1 mouse cellular context compared by ENCODE assay signal in the genomic region with DNA sequence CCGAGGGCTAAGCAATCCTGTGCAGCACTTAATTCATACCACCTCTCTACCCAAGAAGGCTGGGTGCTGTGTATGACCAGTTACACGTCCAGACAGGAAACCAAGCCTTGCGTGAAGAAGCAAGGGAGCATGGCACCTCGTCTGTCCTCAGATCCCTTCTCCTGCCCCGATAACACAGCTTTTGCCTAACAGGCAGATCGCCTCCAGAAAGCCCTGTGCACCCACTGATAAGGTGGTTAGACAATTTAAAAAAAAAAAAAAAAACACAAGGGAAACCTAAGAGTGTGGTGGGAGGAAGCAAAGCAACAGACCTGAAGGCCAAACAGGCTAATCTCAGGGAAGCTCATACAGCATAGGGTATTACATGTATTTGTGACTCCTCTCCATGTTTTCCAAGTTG.
TF ChIP-seq lines count a peak whose summit lies in the region.

No protein-coding gene starts in this region.

TF ChIP-seq in MEL, 35 proteins besides CTCF, POLR2A, EP300 and RAD21 (continued from another document):
- TF ChIP-seq USF1 (IDR thresholded peaks at IDR 0.05; ENCODE audit: low read depth, low read length) = no peak
- peak; percentile 96 for TF ChIP-seq TCF12 (IDR thresholded peaks at IDR 0.05; ENCODE audit: low read depth, low read length)
- peak; percentile 77 for TF ChIP-seq ETS1 (IDR thresholded peaks at IDR 0.05; ENCODE audit: low read depth, low read length)
- peak; percentile 40 for TF ChIP-seq MXI1 (IDR thresholded peaks at IDR 0.05; ENCODE audit: low read depth, low read length)
- no peak for TF ChIP-seq POLR2AphosphoS5 (IDR thresholded peaks at IDR 0.05; ENCODE audit: borderline replicate concordance, low read depth, low read length)
- 0 out of 2 replicates have a peak, but pooled peaks have one; percentile 20 for TF ChIP-seq MAX (IDR thresholded peaks at IDR 0.05; ENCODE audit: low read length)
- TF ChIP-seq MAZ (IDR thresholded peaks at IDR 0.05; ENCODE audit: low read depth, low read length) = 0 out of 2 replicates have a peak, but pooled peaks have one; percentile 22
- TF ChIP-seq MYB (IDR thresholded peaks at IDR 0.05; ENCODE audit: low read depth, low read length) = no peak
- no peak for TF ChIP-seq TBP (IDR thresholded peaks at IDR 0.05; ENCODE audit: low read depth, low read length)
- no peak for TF ChIP-seq BHLHE40 (IDR thresholded peaks at IDR 0.05; ENCODE audit: borderline replicate concordance, low read depth, low read length)
- TF ChIP-seq TAL1 (IDR thresholded peaks at IDR 0.05; ENCODE audit: low read length) = peak; percentile 94
- TF ChIP-seq MYC (IDR thresholded peaks at IDR 0.05; ENCODE audit: low read depth, low read length) = 0 out of 2 replicates have a peak, but pooled peaks have one; percentile 33
- no peak for TF ChIP-seq MEF2A (IDR thresholded peaks at IDR 0.05; ENCODE audit: extremely low read depth, insufficient replicate concordance, low read depth, low read length, poor library complexity, severe bottlenecking)
- TF ChIP-seq ZKSCAN1 (IDR thresholded peaks at IDR 0.05; ENCODE audit: low read depth, low read length) = no peak; the same call in 1 of the 2 replicates
- TF ChIP-seq ELF1 (IDR thresholded peaks at IDR 0.05; ENCODE audit: low read depth, low read length) = 0 out of 2 replicates have a peak, but pooled peaks have one; percentile 18
- no peak for TF ChIP-seq NELFE (IDR thresholded peaks at IDR 0.05; ENCODE audit: low read depth, low read length)
- no peak for TF ChIP-seq GABPA (IDR thresholded peaks at IDR 0.05; ENCODE audit: low read depth, low read length)
- peak; percentile 96 for TF ChIP-seq GATA1 (IDR thresholded peaks at IDR 0.05; ENCODE audit: low read depth, low read length)
- TF ChIP-seq HCFC1 (IDR thresholded peaks at IDR 0.05; ENCODE audit: low read depth, low read length) = 0 out of 2 replicates have a peak, but pooled peaks have one; percentile 19
